Comparison of ENCODE assay signal across 15 mouse cellular contexts in genomic region chr2:142407341-142407740, GRCm38 (mm10).
"Had no signal": no experiment of that assay in that cellular context is flagged by ENCODE, and none has a peak within 500 bp of the region (broad histone marks: within the 10 kb centered on the region; RNA-seq: fewer than 3 reads in every experiment).

No protein-coding gene starts in this region.

- H3K4me3 ChIP-seq: lung, embryonic 15.5 days; megakaryocyte, embryonic 14.5 days; midbrain, embryonic 13.5 days; midbrain, embryonic 15.5 days; neural tube, embryonic 12.5 days; stomach, embryonic 15.5 days had no signal

- H3K27ac ChIP-seq: lung, embryonic 15.5 days; macrophage; midbrain, embryonic 13.5 days; midbrain, embryonic 15.5 days; neural tube, embryonic 12.5 days; stomach, embryonic 15.5 days; stomach, postnatal 0 days had no signal

- DNase-seq: lung, adult 2 months; lung, postnatal 14 days; lung, postnatal 36 days; right cerebral cortex, postnatal 14 days; thymus, adult 2 months; thymus, postnatal 25 days; thymus, postnatal 4 days had no signal
